Mouse (Mus musculus) right cerebral cortex, adult 2 months (tissue): ENCODE results near the gene Atp8b2.

Experiments used
- DNase-seq, 2 experiments: peaks; one replicate each; pipeline ENCODE4 v3.0.0; 2021 to 2022; ENCODE audit warnings: low spot score in 2 of 2

Atp8b2 gene

DNA sequence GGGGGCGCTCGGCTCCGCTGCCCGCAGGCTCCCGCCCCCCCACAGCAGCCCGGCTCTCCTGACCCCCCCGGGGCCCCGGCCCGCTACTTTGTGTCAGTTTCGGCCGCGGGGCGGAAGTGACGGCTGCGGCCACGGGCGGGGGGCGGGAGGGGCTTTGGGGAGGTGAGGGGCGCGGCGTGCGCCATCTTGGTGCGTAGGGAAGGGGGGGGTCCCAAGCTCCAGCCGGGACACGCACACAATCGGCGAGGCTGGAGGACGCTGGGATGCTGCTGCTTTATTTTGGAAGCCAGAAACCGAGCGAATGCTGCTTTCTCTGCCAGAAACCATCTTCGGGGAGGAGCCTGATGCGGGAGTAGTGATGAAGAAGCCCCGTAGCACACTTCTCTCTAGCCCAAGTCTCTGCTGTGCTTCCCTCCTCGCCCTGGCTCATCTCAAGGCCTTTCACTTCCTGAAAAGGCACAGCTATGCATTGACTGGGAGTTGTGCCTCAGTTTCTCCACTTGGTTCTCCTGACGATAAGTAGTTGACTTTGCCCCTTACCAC is at the start of gene Atp8b2:
Atp8b2 (minus strand) TSS at position 288 of the 543 bp plus-strand sequence.
- DNase-seq: peak; percentile 49 to 59

DNA sequence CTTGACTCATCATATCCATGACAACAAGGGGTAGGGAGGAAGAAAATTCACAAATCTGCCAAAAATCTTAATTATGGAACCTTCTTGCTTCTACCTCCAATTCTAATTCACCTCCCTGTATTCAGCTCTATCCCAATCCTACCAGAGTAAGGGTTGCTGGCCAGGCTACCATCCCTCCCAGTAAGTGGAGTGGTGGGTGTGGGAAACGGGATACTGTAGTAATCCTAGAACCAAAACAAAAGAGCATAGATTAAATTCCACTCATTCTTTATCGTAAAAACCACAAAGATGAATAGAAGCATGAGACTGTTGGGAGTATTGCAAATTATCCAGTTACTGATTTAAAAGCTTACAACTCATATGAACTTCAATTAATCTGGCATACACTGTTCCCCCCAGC is 47.0 kb upstream of the Atp8b2 start:
- no peak for DNase-seq

DNA sequence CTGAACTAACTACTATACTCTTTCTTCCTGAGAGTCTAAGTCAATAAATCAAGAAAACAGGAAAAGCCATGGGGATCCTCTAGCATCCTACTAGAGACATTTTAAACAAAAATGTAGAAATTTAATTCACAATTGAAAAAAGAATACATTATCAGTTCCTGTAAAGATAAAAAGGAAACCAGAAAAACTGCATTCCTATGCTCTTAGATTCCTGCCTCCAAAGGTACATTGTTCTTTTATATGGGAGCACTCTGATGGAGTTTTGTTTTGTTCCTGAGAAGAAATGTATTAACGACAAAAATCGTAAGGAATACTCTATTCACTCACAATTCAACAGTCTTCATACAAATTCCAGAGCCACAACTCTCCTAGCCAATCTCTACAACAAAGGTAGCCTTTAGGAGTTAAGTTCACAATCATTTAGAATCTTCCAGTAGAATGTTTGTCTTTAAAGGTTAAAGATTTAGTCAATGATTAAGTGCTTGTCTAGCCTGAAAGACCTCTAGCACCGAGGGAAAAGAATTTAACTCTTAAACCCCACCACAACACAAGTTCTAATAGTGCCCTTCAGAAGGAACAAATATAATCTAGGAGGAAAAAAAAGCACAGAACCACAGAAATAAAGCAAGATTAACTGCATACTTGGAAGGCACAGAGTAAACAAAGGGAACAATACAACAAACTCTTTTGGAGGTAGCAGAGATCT is 40.9 kb upstream of the Atp8b2 start:
- no peak for DNase-seq

DNA sequence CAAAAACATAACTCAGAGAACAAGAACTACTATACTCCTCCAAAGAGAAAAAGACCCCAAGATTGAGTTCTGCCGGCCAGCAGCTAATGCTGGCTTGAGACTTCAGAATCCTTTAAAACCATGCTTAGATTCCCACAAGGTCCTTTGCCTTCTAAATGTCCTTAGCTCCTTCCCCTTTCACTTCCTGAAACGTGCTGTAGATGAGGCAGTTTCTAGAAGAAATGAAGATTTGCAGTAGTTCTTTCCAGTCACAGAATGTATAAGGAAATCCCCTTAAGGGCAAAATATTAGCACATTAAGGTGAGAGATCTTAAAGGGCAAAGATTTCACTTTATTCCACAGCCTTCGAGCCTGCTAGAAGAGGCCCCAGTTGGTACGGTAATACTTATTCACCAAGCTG is 36.5 kb upstream of the Atp8b2 start:
- DNase-seq: no peak

- peak in 1 of 2 experiments; percentile 10 for DNase-seq
Measured at GRCm38 (mm10) chr3:89999090-89999489, 35.8 kb upstream of the Atp8b2 start.

DNA sequence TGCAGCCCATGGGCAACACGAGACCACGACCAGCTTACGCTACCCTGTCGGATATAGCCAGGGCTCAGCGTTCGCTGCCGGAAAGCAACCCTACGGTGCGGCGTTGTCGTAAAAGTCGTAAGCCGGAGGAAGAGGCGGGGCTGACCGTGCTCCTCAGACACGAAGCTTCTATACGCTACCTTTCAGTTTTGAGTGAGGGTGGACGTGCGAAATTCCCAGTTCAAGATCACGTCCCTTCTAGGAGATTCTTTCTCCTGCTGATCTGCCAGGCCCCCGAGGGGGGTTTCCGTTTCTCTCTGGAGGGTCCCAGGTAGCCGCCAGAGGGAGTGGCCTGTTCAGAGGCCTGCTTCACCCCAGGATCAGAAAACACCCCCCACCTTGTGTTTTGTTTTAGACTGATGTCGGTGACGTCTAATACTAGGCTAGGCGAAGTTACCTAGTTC is 35.3 kb upstream of the Atp8b2 start, which contains the start of gene Hax1:
Hax1 (minus strand) TSS at position 169 of the 443 bp plus-strand sequence.
- DNase-seq: peak; percentile 96 to 97

DNA sequence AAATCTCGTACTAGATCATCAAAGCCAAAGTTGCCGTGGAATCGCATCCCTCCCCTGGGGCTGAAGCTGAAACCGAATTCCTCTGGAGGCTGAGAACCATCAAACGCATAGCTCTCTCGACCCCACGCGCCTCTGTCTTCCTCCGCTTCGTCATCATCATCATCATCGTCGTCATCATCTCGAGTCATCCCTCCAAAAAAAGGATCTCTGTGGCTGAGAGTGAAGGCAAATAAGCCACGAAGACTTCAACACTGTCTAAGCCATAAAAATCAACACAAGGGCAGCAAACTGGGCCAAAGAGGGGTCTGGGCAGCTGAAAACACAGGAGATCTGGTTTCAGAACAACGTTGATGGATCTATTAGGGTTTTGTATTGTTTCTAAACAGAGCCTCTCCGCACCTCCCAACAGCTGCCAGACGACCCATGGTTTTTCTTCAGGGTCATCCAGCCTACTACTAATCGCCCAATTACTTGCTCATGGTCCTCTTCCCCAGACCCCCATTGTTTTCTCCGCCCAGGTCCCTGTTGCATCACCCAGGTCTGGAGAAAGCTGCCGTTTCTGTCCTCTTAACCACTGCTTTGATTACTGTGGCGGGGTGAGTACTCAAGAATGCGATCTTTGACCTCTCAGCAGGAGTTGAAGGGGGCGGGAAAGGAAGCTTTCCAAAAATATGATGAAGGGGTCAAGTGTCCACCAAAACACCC is 34.6 kb upstream of the Atp8b2 start:
- peak; percentile 43 to 59 for DNase-seq

- no peak for DNase-seq
Measured at GRCm38 (mm10) chr3:89994807-89995515, 31.7 kb upstream of the Atp8b2 start.

DNA sequence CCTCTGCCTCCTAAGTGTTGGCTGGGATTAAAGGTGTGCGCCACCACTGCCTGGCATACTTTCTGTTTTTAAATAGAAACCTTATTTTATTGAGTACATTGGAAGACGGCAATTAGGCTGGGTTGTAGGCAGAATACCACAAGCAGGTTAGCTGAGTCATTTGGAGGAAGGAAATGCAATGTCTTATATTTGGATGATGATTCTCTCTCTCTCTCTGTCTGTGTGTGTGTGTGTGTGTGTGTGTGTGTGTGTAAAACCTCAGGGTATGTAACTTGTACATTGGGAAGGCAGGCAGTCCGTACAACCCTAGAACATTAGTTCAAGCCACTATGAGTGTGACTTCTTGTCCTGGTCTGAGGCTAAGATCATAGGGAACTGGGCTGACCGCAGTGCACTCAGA is 24.5 kb upstream of the Atp8b2 start:
- DNase-seq: no peak

- no peak for DNase-seq
Measured at GRCm38 (mm10) chr3:89987211-89987610, 23.9 kb upstream of the Atp8b2 start.

DNA sequence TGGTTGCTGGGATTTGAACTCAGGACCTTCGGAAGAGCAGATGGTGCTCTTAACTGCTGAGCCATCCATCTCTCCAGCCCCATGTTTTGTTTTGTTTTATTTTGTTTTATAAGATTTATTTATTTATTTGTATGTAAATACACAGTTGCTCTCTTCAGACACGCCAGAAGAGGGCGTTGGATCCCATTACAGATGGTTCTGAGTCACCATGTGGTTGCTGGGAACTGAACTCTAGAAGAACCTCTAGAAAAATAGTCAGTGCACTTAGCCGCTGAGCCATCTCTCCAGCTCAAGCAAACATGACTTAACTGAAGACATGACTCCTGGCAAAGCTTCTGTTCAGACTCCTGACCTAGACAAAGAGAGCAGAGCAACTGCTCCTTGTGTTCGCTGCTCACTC is 19.1 kb upstream of the Atp8b2 start:
- no peak for DNase-seq

- DNase-seq: no peak
Measured at GRCm38 (mm10) chr3:89976859-89977258, 13.6 kb upstream of the Atp8b2 start.

GRCm38 (mm10) chr3:89968509-89968908 is 5.2 kb upstream of the Atp8b2 start:
- no peak for DNase-seq

DNA sequence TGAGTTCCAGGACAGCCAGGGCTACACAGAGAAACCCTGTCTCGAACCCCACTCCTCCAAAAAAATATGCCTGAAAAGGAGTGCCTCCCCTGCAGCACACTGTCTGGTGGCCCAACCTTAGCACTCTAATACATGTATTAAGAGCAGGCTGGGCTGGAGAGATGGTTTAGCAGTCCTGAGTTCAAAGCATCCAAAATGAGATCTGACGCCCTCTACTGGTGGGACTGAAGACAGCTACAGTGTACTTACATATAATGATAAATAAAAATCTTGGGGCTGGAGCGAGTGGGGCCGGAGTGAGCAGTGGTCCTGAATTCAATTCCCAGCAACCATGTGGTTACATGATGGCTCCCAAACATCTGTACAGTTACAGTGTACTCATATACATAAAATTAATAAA is 3.6 kb upstream of the Atp8b2 start:
- DNase-seq: no peak

DNA sequence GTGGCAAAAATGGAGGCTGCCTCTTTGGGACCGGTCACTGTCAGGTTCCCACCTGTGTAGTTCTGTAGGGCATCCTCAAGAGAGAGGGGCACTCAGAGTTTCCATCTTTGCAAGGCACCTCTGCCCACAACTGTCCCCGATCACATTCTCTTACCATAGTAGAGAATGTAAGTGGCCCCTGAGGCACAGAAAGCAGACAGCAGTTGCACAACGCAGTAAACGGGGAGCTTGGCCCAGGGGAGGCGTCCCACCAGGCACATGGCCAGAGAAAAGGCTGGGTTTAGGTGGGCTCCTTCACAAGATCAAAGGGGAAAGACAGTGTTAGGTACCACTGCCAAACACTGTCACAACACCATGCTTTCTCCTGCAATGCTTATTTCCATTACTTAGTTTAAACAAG is 2.7 kb upstream of the Atp8b2 start:
- DNase-seq: no peak

DNA sequence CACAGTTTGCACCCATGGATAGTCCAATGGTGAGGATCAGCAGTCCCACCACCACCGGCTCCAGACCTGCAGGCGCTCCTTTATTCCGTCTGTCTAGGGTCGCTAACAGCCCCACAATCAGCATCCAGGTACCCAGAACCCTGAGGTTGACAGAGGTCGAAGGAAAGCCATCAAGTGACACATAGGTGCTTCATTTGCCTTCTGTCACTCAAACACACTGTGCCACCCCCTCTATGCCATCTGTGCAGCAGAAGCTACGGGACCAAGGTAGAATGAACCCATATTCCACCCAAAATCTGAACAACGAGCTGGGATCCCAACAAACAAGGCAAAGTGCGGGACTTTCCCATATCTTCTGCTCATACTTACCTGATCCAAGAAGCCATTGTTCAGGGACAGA is 2.2 kb upstream of the Atp8b2 start:
- no peak for DNase-seq

DNA sequence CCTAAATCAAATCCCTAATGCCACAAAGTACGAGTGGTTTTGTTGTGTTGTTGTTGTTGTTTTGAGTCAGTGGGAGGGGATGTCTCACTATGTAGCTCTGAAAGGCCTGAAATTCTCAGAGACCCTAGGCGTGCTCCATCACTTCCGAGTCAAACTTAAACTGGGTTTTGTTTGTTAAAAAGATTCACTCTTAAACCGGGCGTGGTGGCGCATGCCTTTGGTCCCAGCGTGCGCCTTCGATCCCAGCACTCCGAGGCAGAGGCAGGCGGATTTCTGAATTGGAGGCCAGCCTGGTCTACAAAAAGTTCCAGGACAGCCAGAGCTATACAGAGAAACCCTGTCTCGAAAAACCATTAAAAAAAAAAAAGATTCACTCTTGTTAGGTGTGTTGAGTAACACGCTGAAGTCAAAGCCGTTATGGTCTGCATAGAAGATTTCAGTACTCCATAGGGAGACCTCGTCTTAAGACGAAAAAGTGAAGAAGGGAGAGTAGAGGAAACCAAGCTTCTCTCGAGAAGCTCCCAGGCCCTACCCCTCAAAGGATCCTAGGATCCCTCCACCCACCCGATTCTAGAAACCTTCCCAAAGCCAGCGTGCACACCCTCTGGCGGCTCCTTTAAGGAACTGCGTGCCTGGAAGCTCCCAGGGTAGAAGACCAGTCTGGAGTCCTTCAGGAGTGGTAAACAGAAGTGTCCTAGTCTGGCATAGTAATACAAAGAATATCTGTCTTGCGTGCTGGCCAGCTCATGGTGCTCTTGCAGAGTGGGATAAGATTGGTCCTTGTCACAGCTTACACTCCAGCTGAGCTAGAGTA is 825 bp upstream of the Atp8b2 start:
- DNase-seq: peak; percentile 58 to 72

GRCm38 (mm10) chr3:89962751-89963220 is 522 bp downstream of the Atp8b2 start:
- peak in 1 of 2 experiments; percentile 35 for DNase-seq

DNA sequence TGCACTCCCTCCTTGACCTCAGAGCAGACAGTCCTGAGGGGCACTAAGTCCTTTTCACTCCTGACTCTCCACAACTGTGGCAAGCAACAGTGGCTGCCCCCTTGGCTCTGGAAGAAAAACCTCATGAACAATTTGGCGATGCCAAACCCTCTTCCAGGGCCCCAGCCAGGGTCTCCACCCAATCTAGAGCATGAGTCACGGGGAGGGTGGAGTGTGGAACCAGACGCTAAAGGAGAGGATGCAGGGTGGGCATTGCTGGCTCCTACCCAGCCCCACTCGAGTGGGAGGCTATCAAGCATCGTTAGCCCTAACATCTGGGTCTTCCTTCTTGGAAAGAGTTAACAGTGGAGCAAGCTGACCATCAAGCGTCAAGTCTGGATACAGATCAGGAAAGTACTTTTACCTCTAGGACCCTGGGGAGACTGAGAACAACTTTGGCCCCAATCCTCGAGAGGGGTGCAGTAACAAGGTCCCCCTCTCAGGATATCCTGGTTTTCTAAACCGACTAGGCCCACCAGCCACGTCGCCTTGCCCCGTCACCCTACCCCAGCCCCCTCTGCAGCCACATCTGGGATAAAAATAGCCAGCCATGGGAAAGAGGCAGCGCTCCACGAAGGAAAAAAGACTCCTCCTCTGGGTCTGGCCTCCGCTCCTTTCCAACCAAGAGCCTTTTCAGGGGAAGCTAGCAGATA is 1.1 kb downstream of the Atp8b2 start:
- peak in 1 of 2 experiments; percentile 39 for DNase-seq

GRCm38 (mm10) chr3:89961436-89961835 is 1.9 kb downstream of the Atp8b2 start:
- no peak for DNase-seq

DNA sequence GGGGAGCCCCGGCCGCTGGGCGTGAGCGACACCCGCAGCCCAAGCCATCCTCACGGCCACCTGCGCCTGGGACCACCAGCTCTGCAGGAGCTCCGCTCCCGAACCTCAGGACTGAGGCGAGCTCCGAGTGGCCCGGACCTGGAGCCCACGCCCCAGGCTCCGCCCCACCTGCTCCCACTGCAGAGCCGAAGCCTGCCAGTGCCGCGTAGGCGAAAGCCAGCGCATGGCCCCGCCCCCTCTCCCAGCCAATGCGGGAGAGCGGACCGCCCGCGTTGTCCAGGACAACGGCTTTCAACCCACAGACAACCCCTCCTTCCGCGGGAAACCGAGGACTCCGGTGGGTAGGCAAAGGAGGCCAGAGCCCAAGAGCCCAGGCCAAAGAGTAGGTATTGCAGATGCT is 2.8 kb downstream of the Atp8b2 start:
- peak; percentile 94 to 95 for DNase-seq
